Mouse (Mus musculus): ENCODE results near the gene Senp6. TPM values are rescaled to one million over a fixed set of nuclear protein-coding genes. Genes with fewer than 3 reads are reported as not detected.
A peak's percentile ranks its signal among the peaks of the same experiment; 100 is the strongest.
"Not testable (repeated sequence)": the region's sequence is repeated elsewhere in the genome, so short reads cannot be mapped to it uniquely, and the experiment has no call there.

Senp6 gene
- polyA plus RNA-seq (2015; fragmentation: Nextera tagmentation; extraction: Ambion mirVana): 41.3 and 45.0 TPM in 2 replicates

DNA sequence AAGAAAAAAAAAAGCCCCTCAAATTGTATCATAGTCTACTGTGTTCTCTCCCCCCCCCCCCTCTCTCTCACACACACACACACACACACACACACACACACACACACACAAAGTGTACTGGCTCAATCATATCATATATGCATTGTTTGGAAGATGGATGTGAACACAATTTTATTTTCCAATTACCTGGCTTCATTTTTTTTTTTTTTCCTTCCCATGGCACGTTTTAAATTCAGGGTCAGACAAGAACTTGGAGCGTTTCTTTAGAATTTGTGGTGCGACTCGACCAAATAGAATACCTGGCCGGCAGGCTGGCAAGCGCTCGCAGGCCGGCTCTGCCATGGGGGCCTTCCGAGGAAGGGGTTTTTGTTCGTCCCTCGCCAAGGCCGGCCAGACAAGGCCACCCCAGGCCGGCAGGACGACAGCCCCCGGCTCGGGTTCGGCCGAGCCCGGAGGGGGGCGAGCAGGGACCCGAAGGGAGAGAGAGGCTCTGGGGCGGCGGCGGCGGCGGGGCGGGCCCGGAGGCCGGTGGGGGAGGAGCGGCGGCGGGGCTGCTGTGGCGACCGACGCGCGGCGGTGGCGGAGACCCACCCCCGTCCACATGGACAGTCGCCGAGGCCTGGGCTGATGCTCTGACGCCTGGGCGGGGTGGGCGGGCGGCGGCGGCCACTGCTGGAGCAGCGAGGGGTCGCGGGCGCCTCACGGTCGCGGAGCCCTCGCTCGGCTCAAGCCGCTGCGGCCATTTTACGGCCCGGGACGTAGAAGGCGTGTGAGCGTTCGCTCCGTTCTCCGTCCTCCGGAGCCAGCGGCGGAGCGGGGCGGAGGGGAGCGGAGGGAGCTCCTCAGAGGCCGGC lies at the start of gene Senp6:
Senp6 (plus strand) TSS at position 537 of the 854 bp plus-strand sequence.
- Histone ChIP-seq H3K9ac (ENCODE audit: low read depth, low read length) (peak within 1 kb of the TSS; percentile 100), H3K36me3 (ENCODE audit: control insufficient read depth, insufficient read depth, low read length) (no peaks in the 10 kb centered on the region), H3K9me3 (replicated peaks; ENCODE audit: control insufficient read depth, low read length, poor library complexity, severe bottlenecking) (no peaks in the 10 kb centered on the region), H3K27ac (ENCODE audit: low read length) (peak within 1 kb of the TSS; percentile 100), H3K4me1 (ENCODE audit: control insufficient read depth, insufficient read depth, low read length) (peaks cover 22% of the 10 kb centered on the region), H3K27me3 (ENCODE audit: control insufficient read depth, insufficient read depth, low read depth, low read length) (no peaks in the 10 kb centered on the region), H3K4me2 (ENCODE audit: low read length) (peak within 1 kb of the TSS; percentile 69), H3K4me3 (ENCODE audit: low read depth, low read length) (peak within 1 kb of the TSS; percentile 95)
- 0% methylated on average over 48 of the region's 74 CpGs for WGBS
- ATAC-seq: peak; percentile 93

DNA sequence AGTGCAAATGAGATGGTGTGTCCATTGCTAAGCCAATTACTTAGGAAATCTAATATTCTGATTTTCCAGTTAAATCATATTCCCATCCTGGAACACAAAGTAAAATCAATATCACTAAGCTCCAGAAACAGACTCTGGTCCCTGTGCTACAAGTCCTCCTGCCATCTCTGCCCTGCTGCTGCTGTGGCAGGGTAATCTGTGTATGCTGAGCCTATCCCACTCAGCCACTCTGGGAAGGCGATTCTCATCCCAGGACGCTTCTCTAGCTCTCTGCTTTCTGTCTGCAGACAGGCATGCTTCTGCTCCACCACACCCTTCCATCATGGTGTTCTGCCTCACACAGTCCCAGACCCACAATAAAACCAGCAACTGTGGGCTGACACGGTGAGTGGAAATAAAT lies 46.3 kb upstream of the Senp6 start:
- ATAC-seq: no peak
- H3K4me3 ChIP-seq (ENCODE audit: low read depth, low read length): no peak overlapping the region
- H3K9ac ChIP-seq (ENCODE audit: low read depth, low read length): no peak overlapping the region
- no peak overlapping the region for H3K4me2 ChIP-seq (ENCODE audit: low read length)
- no peaks in the 10 kb centered on the region for H3K27me3 ChIP-seq (ENCODE audit: control insufficient read depth, insufficient read depth, low read depth, low read length)
- H3K9me3 ChIP-seq (replicated peaks; ENCODE audit: control insufficient read depth, low read length, poor library complexity, severe bottlenecking): no peaks in the 10 kb centered on the region
- H3K27ac ChIP-seq (ENCODE audit: low read length): no peak overlapping the region
- no peaks in the 10 kb centered on the region for H3K36me3 ChIP-seq (ENCODE audit: control insufficient read depth, insufficient read depth, low read length)
- 59% methylated on average over 3 of the region's 3 CpGs for WGBS
- no peaks in the 10 kb centered on the region for H3K4me1 ChIP-seq (ENCODE audit: control insufficient read depth, insufficient read depth, low read length)

DNA sequence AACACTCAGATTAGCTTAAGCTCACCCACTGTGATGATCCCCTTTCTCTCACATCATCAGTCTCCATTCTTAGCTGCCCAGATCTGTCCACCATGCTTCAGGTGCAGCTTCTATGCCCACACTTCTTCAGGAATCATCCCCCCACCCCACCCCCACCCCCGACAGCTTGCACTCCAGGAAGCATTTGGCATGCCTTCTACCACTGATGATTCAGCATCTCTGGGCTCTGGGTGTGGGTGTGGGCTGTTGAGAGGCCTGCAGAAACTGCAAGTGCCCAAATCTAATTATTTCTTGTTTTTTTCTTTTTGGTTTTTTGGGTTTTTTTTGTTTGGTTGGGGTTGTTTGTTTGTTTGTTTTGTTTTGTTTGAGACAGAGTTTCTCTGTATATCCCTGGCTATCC lies 45.1 kb upstream of the Senp6 start:
- H3K27ac ChIP-seq (ENCODE audit: low read length): no peak overlapping the region
- no peak overlapping the region for H3K4me3 ChIP-seq (ENCODE audit: low read depth, low read length)
- H3K4me1 ChIP-seq (ENCODE audit: control insufficient read depth, insufficient read depth, low read length): no peaks in the 10 kb centered on the region
- WGBS: 44% methylated on average over 1 of the region's 1 CpGs
- no peak overlapping the region for H3K4me2 ChIP-seq (ENCODE audit: low read length)
- H3K36me3 ChIP-seq (ENCODE audit: control insufficient read depth, insufficient read depth, low read length): no peaks in the 10 kb centered on the region
- no peaks in the 10 kb centered on the region for H3K27me3 ChIP-seq (ENCODE audit: control insufficient read depth, insufficient read depth, low read depth, low read length)
- ATAC-seq: no peak
- no peaks in the 10 kb centered on the region for H3K9me3 ChIP-seq (replicated peaks; ENCODE audit: control insufficient read depth, low read length, poor library complexity, severe bottlenecking)
- no peak overlapping the region for H3K9ac ChIP-seq (ENCODE audit: low read depth, low read length)

DNA sequence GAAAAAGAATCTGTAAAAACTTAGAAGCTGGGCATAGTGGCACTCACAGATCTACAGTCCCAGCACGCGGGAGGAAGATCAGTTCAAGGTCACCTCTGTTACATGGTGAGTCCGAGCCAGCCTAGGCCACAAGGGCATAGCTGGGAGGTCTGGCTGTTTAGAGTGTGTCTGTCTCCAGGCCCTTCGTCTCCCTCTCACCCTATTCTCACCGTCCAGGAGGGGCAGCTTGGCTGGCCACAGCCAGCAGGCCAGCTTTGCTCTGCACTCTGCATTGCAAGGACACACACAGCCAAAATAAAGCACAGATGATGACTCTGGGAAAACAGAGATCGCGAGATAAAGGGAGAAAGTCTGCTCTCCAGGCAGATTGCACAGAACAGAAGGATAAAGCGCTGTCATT lies 43.9 kb upstream of the Senp6 start:
- no peaks in the 10 kb centered on the region for H3K36me3 ChIP-seq (ENCODE audit: control insufficient read depth, insufficient read depth, low read length)
- H3K4me1 ChIP-seq (ENCODE audit: control insufficient read depth, insufficient read depth, low read length): no peaks in the 10 kb centered on the region
- no peak for ATAC-seq
- no peaks in the 10 kb centered on the region for H3K27me3 ChIP-seq (ENCODE audit: control insufficient read depth, insufficient read depth, low read depth, low read length)
- no peaks in the 10 kb centered on the region for H3K9me3 ChIP-seq (replicated peaks; ENCODE audit: control insufficient read depth, low read length, poor library complexity, severe bottlenecking)
- H3K27ac ChIP-seq (ENCODE audit: low read length): no peak overlapping the region
- H3K4me3 ChIP-seq (ENCODE audit: low read depth, low read length): no peak overlapping the region
- 67% methylated on average over 8 of the region's 8 CpGs for WGBS
- H3K4me2 ChIP-seq (ENCODE audit: low read length): no peak overlapping the region
- H3K9ac ChIP-seq (ENCODE audit: low read depth, low read length): no peak overlapping the region

DNA sequence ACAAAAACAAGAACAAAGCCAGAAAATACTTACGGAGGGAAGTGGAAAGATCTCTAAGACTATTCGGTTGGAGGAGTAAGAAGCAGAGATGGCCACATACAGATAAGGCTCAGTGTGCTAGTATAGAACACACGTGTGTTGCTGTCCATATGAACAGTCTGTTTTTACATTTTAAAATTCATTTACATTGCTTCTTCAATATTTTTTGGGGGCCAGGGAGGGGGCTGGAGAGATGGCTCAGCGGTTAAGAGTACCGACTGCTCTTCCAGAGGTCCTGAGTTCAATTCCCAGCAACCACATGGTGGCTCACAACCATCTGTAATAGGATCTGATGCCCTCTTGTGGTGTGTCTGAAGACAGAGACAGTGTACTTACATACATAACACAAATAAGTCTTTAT lies 41.4 kb upstream of the Senp6 start:
- H3K27me3 ChIP-seq (ENCODE audit: control insufficient read depth, insufficient read depth, low read depth, low read length); H3K4me3 ChIP-seq (ENCODE audit: low read depth, low read length); H3K36me3 ChIP-seq (ENCODE audit: control insufficient read depth, insufficient read depth, low read length); H3K9me3 ChIP-seq (replicated peaks; ENCODE audit: control insufficient read depth, low read length, poor library complexity, severe bottlenecking); H3K9ac ChIP-seq (ENCODE audit: low read depth, low read length); H3K27ac ChIP-seq (ENCODE audit: low read length); H3K4me2 ChIP-seq (ENCODE audit: low read length); ATAC-seq; H3K4me1 ChIP-seq (ENCODE audit: control insufficient read depth, insufficient read depth, low read length): not testable (repeated sequence)
- WGBS: 93% methylated on average over 5 of the region's 5 CpGs

DNA sequence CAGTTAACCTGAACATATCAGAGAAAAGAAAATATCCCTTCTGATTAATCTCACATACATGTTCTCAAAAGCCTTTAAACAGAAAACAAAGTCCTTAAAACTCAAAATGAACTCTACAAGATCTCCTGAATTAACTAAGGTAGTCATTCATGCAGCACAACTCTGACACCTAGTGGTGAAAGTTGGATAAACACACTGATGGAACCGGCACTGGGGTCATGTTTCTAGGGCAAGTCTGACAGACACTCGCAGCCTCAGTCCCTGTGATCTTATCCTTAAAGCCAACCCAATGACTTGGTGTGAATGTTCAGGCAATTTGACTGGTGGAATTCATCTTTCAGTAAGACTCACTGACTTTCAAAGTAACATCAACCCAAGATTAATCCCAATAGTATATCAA lies 40.7 kb upstream of the Senp6 start:
- H3K9ac ChIP-seq (ENCODE audit: low read depth, low read length): no peak overlapping the region
- H3K4me3 ChIP-seq (ENCODE audit: low read depth, low read length): no peak overlapping the region
- H3K36me3 ChIP-seq (ENCODE audit: control insufficient read depth, insufficient read depth, low read length): no peaks in the 10 kb centered on the region
- H3K27me3 ChIP-seq (ENCODE audit: control insufficient read depth, insufficient read depth, low read depth, low read length): no peaks in the 10 kb centered on the region
- H3K27ac ChIP-seq (ENCODE audit: low read length): no peak overlapping the region
- H3K4me2 ChIP-seq (ENCODE audit: low read length): no peak overlapping the region
- no peaks in the 10 kb centered on the region for H3K4me1 ChIP-seq (ENCODE audit: control insufficient read depth, insufficient read depth, low read length)
- ATAC-seq: 0 out of 2 replicates have a peak, but pooled peaks have one; percentile 42
- 2% methylated on average over 2 of the region's 2 CpGs for WGBS
- H3K9me3 ChIP-seq (replicated peaks; ENCODE audit: control insufficient read depth, low read length, poor library complexity, severe bottlenecking): no peaks in the 10 kb centered on the region

DNA sequence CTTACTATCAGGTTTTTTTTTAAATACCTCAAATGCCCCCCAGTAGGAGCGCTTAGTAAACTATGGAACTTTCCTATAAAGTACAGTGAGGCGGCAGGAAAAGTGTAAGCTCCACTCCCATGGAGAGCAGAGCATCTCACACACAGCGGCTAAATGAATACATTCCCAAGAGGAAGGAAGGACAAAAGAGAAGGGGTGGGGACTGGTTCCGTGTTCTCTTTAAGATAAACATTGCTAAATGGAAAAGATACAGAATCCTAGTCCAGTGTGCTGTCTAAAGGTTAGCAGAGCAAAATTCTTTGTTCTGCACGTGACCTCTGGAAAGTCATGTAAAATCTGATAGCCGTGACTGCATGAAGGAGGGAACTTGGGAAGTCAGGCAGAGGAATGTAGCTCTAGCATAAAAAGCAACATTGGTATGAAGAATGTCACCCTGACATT lies 40.1 kb upstream of the Senp6 start:
- no peak overlapping the region for H3K4me3 ChIP-seq (ENCODE audit: low read depth, low read length)
- 81% methylated on average over 6 of the region's 6 CpGs for WGBS
- H3K4me2 ChIP-seq (ENCODE audit: low read length): no peak overlapping the region
- H3K27me3 ChIP-seq (ENCODE audit: control insufficient read depth, insufficient read depth, low read depth, low read length): no peaks in the 10 kb centered on the region
- ATAC-seq: no peak
- no peaks in the 10 kb centered on the region for H3K4me1 ChIP-seq (ENCODE audit: control insufficient read depth, insufficient read depth, low read length)
- H3K9ac ChIP-seq (ENCODE audit: low read depth, low read length): no peak overlapping the region
- H3K9me3 ChIP-seq (replicated peaks; ENCODE audit: control insufficient read depth, low read length, poor library complexity, severe bottlenecking): no peaks in the 10 kb centered on the region
- H3K27ac ChIP-seq (ENCODE audit: low read length): no peak overlapping the region
- H3K36me3 ChIP-seq (ENCODE audit: control insufficient read depth, insufficient read depth, low read length): no peaks in the 10 kb centered on the region

DNA sequence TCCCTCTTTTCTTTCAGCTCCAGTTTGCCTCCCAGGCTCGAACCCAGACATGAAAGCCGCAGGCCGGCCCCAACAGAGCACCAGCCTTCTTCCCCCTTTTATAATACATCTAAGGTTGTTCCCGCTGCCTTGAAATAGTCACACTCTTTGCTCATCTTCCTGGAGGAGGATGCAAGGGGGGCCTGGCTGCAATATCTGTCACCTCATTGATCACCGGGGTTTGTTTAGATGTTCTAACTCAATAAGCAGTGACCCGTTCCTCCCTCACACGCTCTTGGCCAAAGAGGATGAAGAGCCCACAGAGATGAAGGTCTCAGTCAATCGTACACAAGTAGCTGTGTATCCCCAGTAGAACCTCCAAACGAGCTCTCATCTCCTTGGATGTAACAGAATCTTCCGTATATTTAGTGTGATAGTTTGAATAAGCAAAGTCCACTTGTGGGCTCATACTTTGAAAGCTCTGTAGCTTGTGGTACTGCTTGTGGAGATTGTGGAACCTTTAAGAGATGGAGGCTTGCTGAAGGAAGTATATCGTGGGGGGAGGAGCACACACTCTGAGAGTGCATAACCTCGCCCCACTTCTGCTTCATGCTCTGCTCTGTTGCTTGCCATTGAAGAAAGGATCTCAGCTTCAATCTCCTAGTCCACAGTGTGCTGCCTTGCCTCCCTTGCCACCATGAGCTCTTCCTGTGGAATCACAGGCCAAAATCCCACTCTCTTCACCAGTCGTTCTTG lies 29.3 kb upstream of the Senp6 start:
- H3K36me3 ChIP-seq (ENCODE audit: control insufficient read depth, insufficient read depth, low read length): no peaks in the 10 kb centered on the region
- H3K9ac ChIP-seq (ENCODE audit: low read depth, low read length): no peak overlapping the region
- 95% methylated on average over 13 of the region's 13 CpGs for WGBS
- H3K9me3 ChIP-seq (replicated peaks; ENCODE audit: control insufficient read depth, low read length, poor library complexity, severe bottlenecking): no peaks in the 10 kb centered on the region
- H3K4me1 ChIP-seq (ENCODE audit: control insufficient read depth, insufficient read depth, low read length): no peaks in the 10 kb centered on the region
- no peak for ATAC-seq
- no peak overlapping the region for H3K4me2 ChIP-seq (ENCODE audit: low read length)
- H3K27ac ChIP-seq (ENCODE audit: low read length): no peak overlapping the region
- H3K4me3 ChIP-seq (ENCODE audit: low read depth, low read length): no peak overlapping the region
- no peaks in the 10 kb centered on the region for H3K27me3 ChIP-seq (ENCODE audit: control insufficient read depth, insufficient read depth, low read depth, low read length)

DNA sequence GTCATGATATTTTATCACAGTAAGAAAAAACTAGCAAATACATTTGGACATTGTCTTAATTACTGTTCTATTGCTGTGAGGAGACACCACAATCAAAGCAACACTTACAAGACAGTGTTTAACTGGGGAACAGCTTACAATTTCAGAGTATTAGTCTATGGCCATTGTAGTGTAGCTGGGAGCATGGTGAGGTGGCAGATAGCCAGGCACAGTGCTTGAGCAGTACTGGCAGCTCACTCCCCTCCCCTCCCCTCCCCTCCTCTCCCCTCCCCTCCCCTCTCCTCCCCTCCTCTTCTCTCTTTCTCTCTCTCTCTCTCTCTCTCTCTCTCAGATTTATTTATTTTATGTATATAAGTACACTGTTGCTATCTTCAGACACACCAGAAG lies 28.7 kb upstream of the Senp6 start:
- no peak for ATAC-seq
- Histone ChIP-seq H3K4me3 (ENCODE audit: low read depth, low read length) (no peak overlapping the region), H3K27me3 (ENCODE audit: control insufficient read depth, insufficient read depth, low read depth, low read length) (no peaks in the 10 kb centered on the region), H3K9ac (ENCODE audit: low read depth, low read length) (no peak overlapping the region), H3K36me3 (ENCODE audit: control insufficient read depth, insufficient read depth, low read length) (no peaks in the 10 kb centered on the region), H3K9me3 (replicated peaks; ENCODE audit: control insufficient read depth, low read length, poor library complexity, severe bottlenecking) (no peaks in the 10 kb centered on the region), H3K4me2 (ENCODE audit: low read length) (no peak overlapping the region), H3K4me1 (ENCODE audit: control insufficient read depth, insufficient read depth, low read length) (no peaks in the 10 kb centered on the region), H3K27ac (ENCODE audit: low read length) (no peak overlapping the region)
